Mouse (Mus musculus): ENCODE results near the gene Sult2b1. TPM values are rescaled to one million over a fixed set of nuclear protein-coding genes. Genes with fewer than 3 reads are reported as not detected.

Sult2b1 gene
- total RNA-seq (2021) = not detected
- long read RNA-seq, experiment 1 = 0 reads
- long read RNA-seq, experiment 2 = 0 reads

DNA sequence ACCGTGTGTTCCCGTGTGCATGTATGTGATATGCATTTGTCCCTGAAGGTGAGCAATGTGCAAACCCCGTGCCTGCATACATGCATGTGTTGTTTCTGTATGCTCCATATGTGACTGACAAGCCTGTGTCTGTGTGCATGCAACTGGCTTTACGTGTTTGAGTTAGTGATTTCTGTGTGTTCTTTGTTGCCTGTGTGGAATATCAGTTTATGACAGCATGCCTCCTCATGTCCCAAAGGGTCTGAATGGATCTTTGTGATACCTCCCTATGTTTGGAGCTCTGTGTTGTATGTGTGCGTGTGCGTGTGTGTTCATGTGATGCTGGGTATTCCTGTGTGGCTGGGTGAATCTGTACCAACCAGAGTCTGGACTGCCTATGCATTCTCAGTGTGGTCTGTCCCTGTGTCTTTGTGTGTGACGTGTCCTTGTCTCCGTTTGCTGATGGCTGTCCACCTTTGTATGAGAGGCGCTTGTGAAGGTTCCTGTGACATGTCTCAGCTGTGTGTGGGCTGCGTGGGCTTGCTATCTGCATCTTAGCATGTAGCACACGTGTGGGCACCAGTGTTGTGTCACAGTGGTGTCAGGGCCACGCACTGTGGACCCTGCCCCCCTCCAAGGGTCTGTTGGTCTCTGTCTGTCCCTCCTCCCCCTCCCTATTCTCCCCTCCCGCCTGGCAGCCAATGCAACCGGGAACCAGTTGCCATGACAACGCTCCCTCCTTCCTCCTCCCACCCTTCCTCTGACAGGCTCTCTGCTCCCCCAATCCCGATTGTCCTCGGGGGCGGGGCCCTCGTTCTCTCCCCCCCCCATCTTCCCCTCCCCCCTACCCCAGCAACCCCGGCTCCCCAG lies at the start of gene Sult2b1:
Gene Sult2b1, minus strand, starts transcription at position 146 of the 849 bp plus-strand sequence.
- intact Hi-C loops (cut with DNase I; ENCODE audit: low total_unique reads) = no loop called here
- peak; percentile 39 for DNase-seq

DNA sequence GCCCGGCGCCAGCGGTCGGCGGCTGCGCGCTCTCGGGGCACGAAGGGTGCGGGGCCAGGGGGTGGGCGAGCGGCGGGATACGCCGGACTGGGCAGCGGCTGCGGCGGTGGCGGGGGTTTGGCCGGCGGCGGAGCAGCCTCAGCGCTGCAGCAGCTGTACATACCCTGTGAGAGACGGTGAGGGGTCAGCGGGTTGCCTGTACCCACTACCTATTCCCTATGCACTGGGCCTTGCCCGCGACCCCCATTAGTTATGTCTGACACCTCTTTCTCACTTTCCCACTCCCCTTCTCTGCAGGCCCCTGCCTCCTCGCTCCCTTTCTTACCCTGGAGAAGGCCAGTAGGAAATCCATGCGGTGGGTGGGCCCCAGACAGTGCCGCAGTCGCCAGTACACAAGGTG lies 49.5 kb upstream of the Sult2b1 start:
- intact Hi-C loops (cut with DNase I; ENCODE audit: low total_unique reads) = no loop called here
- DNase-seq = no peak

DNA sequence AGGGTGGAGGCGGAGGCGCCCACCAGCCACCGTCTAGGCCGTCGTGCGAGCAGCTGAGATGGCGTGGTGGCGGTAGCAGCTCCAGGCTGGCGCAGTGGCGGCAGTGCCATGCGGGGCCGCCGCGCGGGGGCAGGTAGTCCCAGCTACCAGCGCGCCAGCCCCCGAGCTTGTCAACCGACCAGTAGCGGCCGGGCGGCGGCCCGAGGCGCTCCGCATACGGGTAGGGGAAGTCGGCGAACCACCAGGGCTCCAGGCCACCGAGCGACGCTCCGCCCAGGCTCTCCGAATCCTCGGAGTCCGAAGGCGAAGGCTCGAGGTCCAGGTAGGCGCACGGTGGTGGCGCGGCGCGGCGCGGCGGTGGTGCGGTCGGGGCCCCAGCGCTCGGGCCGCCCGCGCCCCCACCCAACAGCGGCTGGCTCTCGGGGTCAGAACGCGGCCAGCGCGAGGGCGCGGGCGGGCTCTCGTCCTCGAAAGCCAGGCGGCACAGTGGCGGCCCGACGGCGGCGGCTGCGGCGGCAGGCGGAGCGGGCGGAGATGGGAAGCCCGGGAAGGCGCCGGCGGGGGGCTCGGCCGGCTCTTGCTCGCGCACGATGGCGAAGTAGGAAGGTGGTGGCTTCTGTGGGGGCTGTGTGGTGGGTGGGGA lies 48.8 kb upstream of the Sult2b1 start:
- intact Hi-C loops (cut with DNase I; ENCODE audit: low total_unique reads) = no loop called here
- DNase-seq = no peak

DNA sequence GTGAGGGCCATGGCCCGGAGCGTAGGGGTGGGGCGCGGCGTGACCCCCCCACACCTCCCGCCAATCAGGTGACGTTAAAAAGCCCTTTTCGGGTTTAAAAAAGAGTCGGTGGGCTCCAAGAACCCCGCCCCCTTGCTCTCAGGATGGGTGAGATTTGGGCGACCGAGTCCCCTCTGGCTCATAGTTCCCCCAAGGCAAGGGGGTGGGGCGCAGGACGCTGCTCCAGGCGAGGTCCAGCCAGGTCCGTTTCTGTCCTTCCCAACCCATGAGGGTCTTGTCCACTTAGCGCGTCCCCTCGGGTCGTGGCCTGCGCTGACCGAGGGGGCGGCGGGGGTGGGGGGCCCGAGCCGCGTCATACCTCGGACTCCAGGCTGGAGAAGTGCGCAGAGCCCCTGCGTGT lies 48.0 kb upstream of the Sult2b1 start:
- intact Hi-C loops (cut with DNase I; ENCODE audit: low total_unique reads) = no loop called here
- no peak for DNase-seq

DNA sequence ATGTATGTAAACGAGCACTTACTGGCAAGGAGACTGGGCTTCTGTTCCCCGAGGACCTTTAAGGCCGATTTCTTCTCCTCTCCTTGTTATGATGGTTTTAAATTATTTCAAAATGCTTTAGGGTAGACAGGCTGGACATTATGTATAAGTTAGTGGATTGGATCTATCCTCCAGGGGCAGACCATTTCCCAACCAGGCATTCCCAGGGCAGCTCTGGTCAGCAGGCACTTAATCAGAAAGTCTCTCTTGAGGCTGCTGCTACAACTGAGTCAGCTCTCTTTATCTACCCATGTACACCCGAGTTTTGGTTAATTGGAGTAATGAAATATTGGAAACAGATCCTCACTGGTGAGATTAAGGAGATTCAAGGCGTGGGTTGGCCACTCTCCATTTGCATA lies 46.7 kb upstream of the Sult2b1 start:
- no peak for DNase-seq
- intact Hi-C loops (cut with DNase I; ENCODE audit: low total_unique reads) = no loop called here

DNA sequence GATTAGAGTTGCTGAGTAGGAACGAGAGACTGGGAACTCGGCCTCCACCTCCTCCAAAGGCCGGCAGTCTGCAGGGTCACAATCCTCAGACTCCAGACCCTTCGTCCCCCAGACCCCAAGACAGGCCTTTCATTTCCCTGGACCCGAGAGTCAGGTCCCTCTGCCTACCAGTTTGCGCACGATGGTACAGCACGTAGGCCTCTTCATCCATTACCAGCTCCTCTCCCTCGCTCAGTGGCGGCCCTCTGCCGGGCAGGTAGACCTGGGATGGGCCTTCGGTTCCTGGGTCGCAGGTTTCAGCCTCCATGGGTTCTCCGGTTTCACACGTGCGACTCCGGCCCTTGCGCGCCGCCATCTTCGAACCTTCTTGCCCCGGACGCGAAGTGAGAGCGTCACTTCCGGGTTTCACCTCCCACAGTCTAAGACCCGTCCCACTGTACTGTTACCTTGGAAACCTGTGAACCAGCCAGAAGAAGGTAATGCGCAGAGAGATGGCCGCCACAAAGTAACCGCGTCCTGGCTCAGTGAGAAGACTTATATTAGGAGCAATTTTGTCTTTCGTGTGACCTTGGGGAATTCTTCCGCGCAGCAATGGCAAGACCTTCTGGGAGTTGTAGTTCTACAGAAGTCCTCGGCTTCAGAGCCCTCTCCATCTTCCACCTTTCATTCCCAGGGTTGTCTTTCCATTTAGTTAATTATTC lies 46.1 kb upstream of the Sult2b1 start, which contains the start of gene Grwd1:
Gene Grwd1, minus strand, starts transcription at position 518 of the 701 bp plus-strand sequence.
- peak; percentile 81 for DNase-seq
- intact Hi-C loops (cut with DNase I; ENCODE audit: low total_unique reads) = no loop called here

DNA sequence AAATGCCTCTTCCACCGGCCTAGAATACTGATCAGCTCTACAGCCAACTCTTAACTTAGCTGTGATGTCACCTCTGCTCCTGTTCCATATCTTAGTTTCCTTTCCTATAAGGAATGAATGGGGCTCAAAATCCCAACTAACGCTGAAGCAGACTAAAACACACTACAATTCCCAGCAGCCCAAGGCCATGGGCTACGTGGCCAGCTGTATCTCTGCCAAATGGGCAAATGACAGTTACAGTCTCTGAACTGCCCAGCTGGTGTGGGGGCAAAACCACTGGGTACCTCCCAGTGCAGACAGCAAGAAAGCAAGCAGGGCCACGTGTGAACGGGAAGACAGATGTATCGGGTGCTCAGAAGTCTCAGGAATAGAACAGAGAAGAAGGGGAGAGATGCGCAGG lies 42.2 kb upstream of the Sult2b1 start:
- intact Hi-C loops (cut with DNase I; ENCODE audit: low total_unique reads) = no loop called here
- DNase-seq = no peak

DNA sequence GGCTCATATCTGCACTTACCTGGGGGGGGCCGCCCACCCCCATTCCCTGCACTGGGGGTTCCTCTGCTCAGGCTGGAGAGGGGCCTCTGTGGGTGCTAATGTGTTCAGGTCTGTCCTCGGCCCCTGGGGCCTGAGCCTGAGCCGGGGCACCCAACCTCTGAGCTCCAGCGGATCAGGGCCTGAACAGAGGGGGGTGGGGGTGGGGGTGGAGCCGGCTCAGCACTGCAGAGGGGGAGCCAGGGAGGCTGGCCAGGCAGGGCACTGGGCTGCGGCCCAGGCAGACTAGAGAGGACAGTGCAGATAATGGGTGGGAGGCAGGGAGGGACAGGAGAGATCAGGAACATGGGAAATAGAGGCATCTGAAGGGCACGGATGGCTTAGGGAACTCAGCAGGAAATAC lies 40.1 kb upstream of the Sult2b1 start, which contains the start of gene Kcnj14:
Gene Kcnj14, minus strand, starts transcription at position 185 of the 400 bp plus-strand sequence.
- intact Hi-C loops (cut with DNase I; ENCODE audit: low total_unique reads) = no loop called here
- no peak for DNase-seq

DNA sequence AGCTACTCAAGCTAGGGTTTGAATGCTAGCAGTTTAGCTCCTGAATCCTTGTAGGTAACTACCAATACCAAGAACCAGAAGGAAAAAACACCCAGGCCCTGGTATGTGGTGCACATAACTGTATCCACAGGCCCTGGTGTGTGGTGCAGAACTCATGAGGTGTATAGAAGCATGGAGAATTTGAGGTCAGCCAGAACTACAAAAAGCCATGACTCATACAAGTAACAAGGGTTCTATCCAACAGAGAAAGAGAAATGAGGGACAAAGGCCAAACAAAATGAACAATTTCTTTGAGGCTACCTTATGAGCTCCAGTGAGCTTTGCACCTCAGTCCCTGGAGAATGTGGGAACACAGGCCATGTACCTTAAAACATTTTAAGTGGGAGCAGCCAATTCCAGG lies 36.4 kb upstream of the Sult2b1 start:
- intact Hi-C loops (cut with DNase I; ENCODE audit: low total_unique reads) = no loop called here
- no peak for DNase-seq

DNA sequence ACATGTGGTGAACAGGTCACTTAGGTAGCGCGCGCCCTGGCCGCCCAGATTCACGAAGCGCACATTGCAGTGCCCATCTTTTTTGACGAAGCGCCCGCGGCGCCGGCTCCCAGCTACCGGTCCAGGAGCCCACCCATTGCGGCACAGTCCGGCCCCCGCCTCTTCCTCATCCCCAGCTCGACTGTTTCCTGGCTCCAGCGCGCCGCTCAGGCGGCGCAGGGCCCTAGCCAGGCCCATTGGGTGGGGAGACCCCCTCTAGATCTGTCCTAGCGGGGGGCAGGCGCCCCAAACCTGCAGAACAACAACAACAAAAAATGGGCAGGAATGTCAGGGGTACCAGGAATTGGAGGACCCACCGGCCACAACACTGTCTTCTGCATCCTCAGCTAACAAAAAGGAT lies 35.4 kb upstream of the Sult2b1 start:
- DNase-seq = no peak
- intact Hi-C loops (cut with DNase I; ENCODE audit: low total_unique reads) = no loop called here

DNA sequence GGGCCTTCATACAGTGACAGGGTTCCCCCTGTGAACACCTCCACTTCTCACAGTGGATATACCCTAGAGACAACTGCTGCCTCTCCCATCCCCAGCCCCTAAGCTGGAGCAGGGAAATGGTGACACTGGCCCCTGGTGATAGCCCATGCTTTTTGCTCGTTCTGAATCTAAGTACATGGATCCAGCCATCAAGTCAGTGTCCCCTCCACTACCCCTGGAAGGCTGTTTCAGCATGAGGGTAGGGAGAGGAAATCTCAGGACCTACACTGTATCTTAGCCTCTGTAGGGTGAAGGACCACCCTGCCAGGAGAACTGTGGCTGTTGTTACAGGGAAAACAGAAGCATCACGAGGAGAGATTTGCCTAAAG lies 31.5 kb upstream of the Sult2b1 start:
- intact Hi-C loops (cut with DNase I; ENCODE audit: low total_unique reads) = no loop called here
- no peak for DNase-seq

DNA sequence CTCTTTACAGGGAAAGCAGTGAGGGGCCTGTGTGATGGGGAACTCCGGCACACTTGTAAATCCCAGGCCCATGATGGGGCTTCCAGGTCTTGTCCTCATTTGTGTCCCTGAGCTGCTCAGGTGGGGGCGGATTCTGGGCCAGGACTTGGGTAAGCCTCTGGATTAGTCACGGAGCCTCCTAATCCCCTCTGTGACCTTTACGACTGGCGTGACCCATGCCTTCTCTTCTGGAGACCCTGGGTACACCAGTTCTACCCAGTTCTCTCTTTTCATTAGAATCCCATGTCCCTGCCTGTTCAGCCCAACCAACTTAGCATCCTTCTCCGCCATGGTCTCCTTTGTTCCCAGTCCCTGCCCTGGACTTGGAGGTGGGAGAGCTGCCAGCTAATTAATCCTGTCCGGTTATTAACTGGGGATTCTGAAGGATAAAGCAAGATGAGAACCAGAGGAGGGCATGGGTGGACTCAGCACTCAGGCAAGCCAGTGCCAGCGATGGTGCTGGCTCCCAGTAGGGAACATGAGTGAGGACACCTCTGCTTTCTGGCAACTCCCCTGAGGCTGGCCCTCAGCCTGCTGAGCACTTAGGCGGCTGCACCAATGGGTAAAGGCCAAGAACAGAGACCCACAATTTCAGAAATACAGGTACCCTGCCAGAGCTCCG lies 31.0 kb upstream of the Sult2b1 start:
- DNase-seq = no peak
- intact Hi-C loops (cut with DNase I; ENCODE audit: low total_unique reads) = no loop called here

DNA sequence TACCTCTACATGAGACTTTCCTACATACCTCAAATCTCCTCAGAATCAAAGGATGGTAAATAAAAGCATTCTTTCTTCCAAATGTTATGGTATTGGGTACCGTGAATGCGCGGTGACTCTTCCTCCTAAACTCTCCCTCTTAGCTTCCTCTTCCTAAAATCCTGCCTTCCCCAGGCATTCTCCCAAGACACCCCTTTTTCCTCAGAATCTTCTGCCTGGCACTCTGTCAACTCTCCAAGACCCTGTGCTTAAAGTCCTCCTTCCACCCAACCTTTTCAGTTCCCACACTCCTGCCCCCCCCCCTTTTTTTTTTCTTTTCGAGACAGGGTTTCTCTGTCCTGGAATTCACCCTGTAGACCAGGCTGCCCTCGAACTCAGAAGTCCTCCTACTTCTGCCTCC lies 30.4 kb upstream of the Sult2b1 start:
- DNase-seq = no peak
- intact Hi-C loops (cut with DNase I; ENCODE audit: low total_unique reads) = no loop called here

DNA sequence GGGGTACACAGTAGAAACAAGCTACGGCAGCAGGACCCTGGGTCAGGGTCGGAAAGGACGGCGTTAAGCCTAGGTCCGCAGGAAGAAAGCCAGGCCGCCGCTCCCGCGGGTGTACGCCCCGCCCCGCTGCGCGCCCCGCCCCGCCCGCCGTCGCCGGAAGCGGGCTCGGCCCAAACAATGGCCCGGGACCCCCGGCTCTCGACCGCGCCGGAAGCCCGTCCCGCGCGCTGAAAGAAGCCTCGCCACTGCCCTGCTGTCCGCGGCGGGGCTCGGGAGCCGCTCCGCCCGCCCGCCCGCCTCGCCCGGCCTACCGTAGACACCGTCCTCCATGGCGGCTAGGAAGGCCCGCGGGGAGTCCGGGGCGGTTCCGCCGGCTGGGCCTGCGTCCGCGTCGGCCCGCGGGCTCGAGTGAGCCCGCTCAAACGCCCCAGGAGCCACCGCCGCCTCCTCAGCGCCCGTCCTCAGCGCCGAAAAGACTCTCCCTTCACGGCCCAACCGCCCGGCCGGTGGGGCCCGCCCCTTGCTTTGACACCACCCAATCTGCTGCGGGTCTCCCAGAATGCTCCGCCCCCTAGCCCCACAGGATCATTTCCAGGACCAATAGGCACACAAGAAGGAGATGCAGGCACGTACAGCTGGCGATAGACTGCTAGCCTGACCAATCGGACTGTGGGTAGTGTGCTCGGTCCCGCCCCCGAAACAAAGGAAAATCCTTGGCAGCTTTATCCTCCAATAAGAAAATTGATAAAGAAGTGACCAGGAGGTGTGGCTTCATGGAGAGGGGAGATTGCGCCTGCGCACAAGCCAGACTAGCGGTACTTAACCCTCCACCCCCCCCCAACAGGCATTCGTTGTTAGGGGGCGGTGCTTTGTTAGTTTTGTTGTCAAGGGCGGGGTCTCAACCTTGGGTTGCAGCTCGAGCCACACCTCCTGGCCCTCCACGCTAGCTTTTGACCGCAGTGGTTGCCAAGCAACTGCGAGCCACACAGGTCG lies 29.6 kb upstream of the Sult2b1 start, which contains the start of gene Cyth2:
Gene Cyth2, minus strand, starts transcription at position 795 of the 993 bp plus-strand sequence.
- intact Hi-C loops (cut with DNase I; ENCODE audit: low total_unique reads) = no loop called here

DNA sequence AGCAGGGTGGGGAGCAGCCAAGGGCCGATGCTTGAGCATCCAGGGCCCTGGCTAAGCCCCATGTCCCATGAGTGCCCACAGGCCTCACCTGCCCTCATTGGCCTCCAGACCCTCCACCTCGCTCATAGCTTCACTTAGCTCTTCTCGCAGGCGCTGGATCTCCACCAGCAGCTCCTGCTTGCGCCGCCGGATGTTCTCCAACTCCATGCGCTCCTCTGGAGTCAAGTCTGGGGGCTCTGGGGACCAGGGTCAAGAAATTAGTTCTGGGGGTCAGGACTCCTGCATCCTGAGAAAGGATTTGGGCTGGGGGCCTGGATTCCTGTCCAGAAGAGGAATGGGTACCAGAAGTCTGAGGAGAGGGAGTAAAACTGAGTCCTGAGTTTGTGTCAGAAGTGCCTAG lies 28.5 kb upstream of the Sult2b1 start:
- no peak for DNase-seq
- intact Hi-C loops (cut with DNase I; ENCODE audit: low total_unique reads) = no loop called here

More for the DNA sequence above, 29.6 kb upstream of the Sult2b1 start, which contains the start of gene Cyth2:
- peak; percentile 98 for DNase-seq

DNA sequence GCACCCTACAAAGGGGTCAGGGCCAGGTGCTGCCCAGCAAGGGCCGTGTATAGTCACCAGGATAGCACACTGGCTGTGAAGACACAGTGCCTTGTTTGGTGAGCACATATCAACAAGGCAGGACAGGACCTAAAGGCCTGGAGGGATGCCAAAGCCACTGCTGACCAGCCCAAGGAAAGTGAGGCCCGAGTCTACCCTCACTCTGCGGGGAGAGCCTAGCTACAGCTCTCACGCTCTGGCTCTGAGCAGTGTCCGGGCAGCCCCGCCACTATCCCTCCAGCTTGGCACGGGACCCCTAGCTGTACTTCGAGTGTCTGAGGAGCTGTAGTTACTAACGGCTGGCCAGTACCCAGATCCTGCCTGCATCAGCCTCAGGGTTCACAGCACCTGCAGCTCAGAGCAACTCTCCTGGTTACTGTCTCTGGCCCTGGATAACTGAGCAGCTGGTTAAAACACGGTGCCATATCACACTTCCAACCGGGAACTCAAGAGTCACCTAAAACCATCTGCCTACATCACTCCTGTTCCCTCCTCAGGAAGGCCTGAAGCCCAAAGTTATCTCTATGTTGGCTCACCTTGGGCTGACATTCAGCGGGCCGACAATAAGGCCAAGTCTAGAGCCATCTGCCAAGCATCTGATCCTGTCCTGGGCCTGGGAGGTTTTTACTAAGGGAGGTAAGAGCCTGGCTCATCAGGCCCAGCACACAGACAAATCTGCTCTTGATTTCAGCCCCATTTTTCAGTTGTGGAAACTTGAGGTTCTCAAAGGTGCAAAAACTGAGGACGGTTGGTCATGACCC lies 25.0 kb upstream of the Sult2b1 start:
- DNase-seq = no peak
- intact Hi-C loops (cut with DNase I; ENCODE audit: low total_unique reads) = no loop called here

DNA sequence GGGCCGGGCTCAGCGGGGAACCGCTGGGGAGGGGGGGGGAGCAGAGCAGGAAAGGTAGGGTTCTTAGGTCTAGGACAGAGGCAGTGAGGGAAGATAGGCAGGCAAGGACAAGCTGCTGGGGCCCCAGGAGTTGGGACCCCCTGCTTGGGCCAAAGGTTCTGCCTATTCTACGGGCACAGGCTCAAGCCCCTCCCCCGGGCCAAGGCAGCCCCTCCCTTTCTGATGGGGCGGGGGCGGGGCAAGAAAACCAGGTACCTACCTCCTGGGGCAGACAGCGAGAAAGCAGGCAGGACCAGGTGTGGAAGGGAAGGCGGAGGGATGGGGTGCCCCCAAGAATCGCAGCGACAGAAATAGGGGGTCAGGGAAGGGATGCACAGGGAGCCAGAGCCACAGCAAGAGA lies 24.0 kb upstream of the Sult2b1 start:
- intact Hi-C loops (cut with DNase I; ENCODE audit: low total_unique reads) = no loop called here
- no peak for DNase-seq

DNA sequence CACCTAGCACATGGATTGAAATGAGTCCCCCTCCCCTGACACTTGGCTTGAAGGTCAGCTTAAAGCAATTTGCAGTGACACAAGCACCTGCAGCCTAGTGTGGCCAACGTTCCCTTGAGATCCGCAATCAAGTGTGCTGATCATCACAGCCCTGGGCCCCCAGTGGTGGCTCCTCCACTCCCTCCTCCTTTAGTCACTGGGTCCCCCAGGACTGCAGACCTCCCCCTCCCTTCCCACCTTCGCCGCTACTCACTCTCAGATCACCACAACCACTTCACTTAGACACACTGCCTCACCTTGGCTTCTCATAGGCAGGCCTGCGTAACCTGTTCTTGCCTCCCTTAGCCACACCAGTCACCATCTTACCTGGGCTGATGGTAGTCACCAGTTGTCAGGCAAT lies 21.5 kb upstream of the Sult2b1 start:
- DNase-seq = no peak
- intact Hi-C loops (cut with DNase I; ENCODE audit: low total_unique reads) = no loop called here
